Mouse (Mus musculus): ENCODE measurements at regions not wholly inside any gene's neighbourhood (a gene's known extent, or its start where the extent isn't known, plus 50 kb on each side); places are given as distances from the start of the nearest gene placed in this dataset.

GRCm38 (mm10) chr15:18608533-18608932 is 210.2 kb upstream of the Cdh10 start:
- 86% methylated on average over 2 of the region's 2 CpGs for WGBS
- ATAC-seq (ENCODE audit: low FRiP score): no peak

GRCm38 (mm10) chr15:18623692-18624281 is 195.0 kb upstream of the Cdh10 start:
- H3K27ac ChIP-seq: no peak overlapping the region
- H3K4me3 ChIP-seq (replicated peaks): no peak overlapping the region
- no peak overlapping the region for H3K4me2 ChIP-seq
- no peaks in the 10 kb centered on the region for H3K36me3 ChIP-seq (replicated peaks)
- no peaks in the 10 kb centered on the region for H3K9me3 ChIP-seq
- WGBS: 93% methylated on average over 6 of the region's 6 CpGs
- ATAC-seq (ENCODE audit: low FRiP score): no peak
- no peaks in the 10 kb centered on the region for H3K4me1 ChIP-seq
- no peaks in the 10 kb centered on the region for H3K27me3 ChIP-seq
- H3K9ac ChIP-seq: no peak overlapping the region

More at GRCm38 (mm10) chr15:18608533-18608932, 210.2 kb upstream of the Cdh10 start:
- no peak overlapping the region for H3K4me2 ChIP-seq
- H3K4me3 ChIP-seq (replicated peaks): no peak overlapping the region
- H3K27me3 ChIP-seq: no peaks in the 10 kb centered on the region
- H3K9me3 ChIP-seq: no peaks in the 10 kb centered on the region
- H3K4me1 ChIP-seq: no peaks in the 10 kb centered on the region
- no peak overlapping the region for H3K9ac ChIP-seq
- H3K36me3 ChIP-seq (replicated peaks): no peaks in the 10 kb centered on the region
- H3K27ac ChIP-seq: no peak overlapping the region

- Histone ChIP-seq H3K9ac (no peak overlapping the region), H3K27me3 (no peaks in the 10 kb centered on the region), H3K27ac (no peak overlapping the region), H3K4me2 (no peak overlapping the region), H3K36me3 (replicated peaks) (no peaks in the 10 kb centered on the region), H3K4me1 (no peaks in the 10 kb centered on the region), H3K4me3 (replicated peaks) (no peak overlapping the region), H3K9me3 (no peaks in the 10 kb centered on the region)
- 94% methylated on average over 3 of the region's 3 CpGs for WGBS
- no peak for ATAC-seq (ENCODE audit: low FRiP score)
These were observed 193.8 kb upstream of the Cdh10 start for GRCm38 (mm10) chr15:18624956-18625355.

GRCm38 (mm10) chr15:18626961-18627360 is 191.8 kb upstream of the Cdh10 start:
- no peaks in the 10 kb centered on the region for H3K36me3 ChIP-seq (replicated peaks)
- WGBS: 54% methylated on average over 2 of the region's 2 CpGs
- no peaks in the 10 kb centered on the region for H3K9me3 ChIP-seq
- no peaks in the 10 kb centered on the region for H3K4me1 ChIP-seq
- no peaks in the 10 kb centered on the region for H3K27me3 ChIP-seq
- H3K27ac ChIP-seq: no peak overlapping the region
- H3K4me3 ChIP-seq (replicated peaks): no peak overlapping the region
- H3K4me2 ChIP-seq: no peak overlapping the region
- ATAC-seq (ENCODE audit: low FRiP score): peak; percentile 27; the same call in 1 of the 2 replicates
- no peak overlapping the region for H3K9ac ChIP-seq

Measured in forebrain, embryonic 12.5 days (tissue).